21 mouse cellular contexts compared by ENCODE assay signal in the genomic region with DNA sequence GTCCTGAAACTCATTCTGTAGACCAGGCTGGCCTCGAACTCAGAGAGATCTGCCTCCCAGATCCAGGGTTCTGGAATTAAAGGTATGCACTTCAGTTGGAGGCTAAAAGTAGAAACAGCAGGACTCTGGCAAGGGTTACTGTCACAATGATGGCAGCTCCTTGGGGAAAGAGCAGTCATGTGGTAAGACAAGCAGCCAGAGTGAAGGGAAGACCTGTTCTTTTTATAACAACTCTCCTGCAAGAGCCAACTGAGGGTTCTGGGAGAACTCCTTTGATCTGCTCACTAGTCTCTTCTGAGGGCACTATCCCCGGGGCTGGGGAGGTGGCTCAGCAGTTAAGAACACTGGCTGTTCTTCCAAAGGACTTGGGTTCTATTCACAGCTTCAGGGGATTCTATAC.
DNase-seq lines count a peak whose midpoint lies in the region; ATAC-seq lines count a peak whose summit lies in the region.
"Had no signal": no experiment of that assay in that cellular context is flagged by ENCODE, and none has a peak within 500 bp of the region (broad histone marks: within the 10 kb centered on the region; RNA-seq: fewer than 3 reads in every experiment).

No protein-coding gene starts in this region.

- H3K27me3 ChIP-seq in heart, embryonic 11.5 days (ENCODE audit: control insufficient read depth, insufficient read depth, low read length): peaks cover under 1% of the 10 kb centered on the region
- peaks cover 7% of the 10 kb centered on the region; the same call in 1 of the 2 replicates for H3K27me3 ChIP-seq in neural tube, embryonic 15.5 days (replicated peaks)

- no peak overlapping the region for H3K4me3 ChIP-seq in heart, embryonic 11.5 days (ENCODE audit: low read depth, low read length)
- H3K4me3 ChIP-seq in neural tube, embryonic 15.5 days (replicated peaks): no peak overlapping the region
- H3K4me3 ChIP-seq: embryonic facial prominence, embryonic 13.5 days; forebrain, embryonic 13.5 days; heart, embryonic 15.5 days; hindbrain, embryonic 12.5 days had no signal

- no peak overlapping the region for H3K27ac ChIP-seq in heart, embryonic 11.5 days (ENCODE audit: low read depth, low read length)
- no peak overlapping the region for H3K27ac ChIP-seq in neural tube, embryonic 15.5 days (replicated peaks)
- H3K27ac ChIP-seq: embryonic facial prominence, embryonic 13.5 days; forebrain, embryonic 13.5 days; heart, embryonic 15.5 days; hindbrain, embryonic 12.5 days had no signal

- WGBS in heart, embryonic 11.5 days (ENCODE audit: insufficient replicate concordance): 36% methylated on average over 2 of the region's 2 CpGs
- 37% methylated on average over 2 of the region's 2 CpGs for WGBS in neural tube, embryonic 15.5 days

- H3K4me2 ChIP-seq in heart, embryonic 11.5 days: no peak overlapping the region
- H3K4me2 ChIP-seq in neural tube, embryonic 15.5 days: no peak overlapping the region
- H3K4me2 ChIP-seq: embryonic facial prominence, embryonic 13.5 days; forebrain, embryonic 13.5 days; heart, embryonic 15.5 days; hindbrain, embryonic 12.5 days had no signal

- H3K36me3 ChIP-seq in heart, embryonic 11.5 days (ENCODE audit: control insufficient read depth, insufficient read depth, low read length): no peaks in the 10 kb centered on the region
- H3K36me3 ChIP-seq in neural tube, embryonic 15.5 days: no peaks in the 10 kb centered on the region
- H3K36me3 ChIP-seq: embryonic facial prominence, embryonic 13.5 days; heart, embryonic 15.5 days; hindbrain, embryonic 12.5 days had no signal

- H3K9ac ChIP-seq in heart, embryonic 11.5 days (ENCODE audit: low read depth, low read length): no peak overlapping the region
- no peak overlapping the region for H3K9ac ChIP-seq in neural tube, embryonic 15.5 days (replicated peaks)
- H3K9ac ChIP-seq: embryonic facial prominence, embryonic 13.5 days; forebrain, embryonic 13.5 days; heart, embryonic 15.5 days; hindbrain, embryonic 12.5 days had no signal

- ATAC-seq in heart, embryonic 11.5 days (replicated peaks; ENCODE audit: insufficient number of reproducible peaks, low FRiP score, low TSS enrichment): no peak
- ATAC-seq in neural tube, embryonic 15.5 days (ENCODE audit: low FRiP score): no peak
- ATAC-seq: activated CD4-positive, CD25-positive, alpha-beta regulatory T cell, adult 4 months; forebrain, embryonic 13.5 days; hindbrain, embryonic 16.5 days; inflammation-experienced regulatory T-cells, adult 6 months; Patski had no signal

- peak; percentile 95 for DNase-seq in heart, adult 11 months
- no peak for DNase-seq in heart, postnatal 4 days
- DNase-seq in heart, adult 9 months (ENCODE audit: low spot score in 2 of 2): peak; percentile 58 to 59
- DNase-seq in neural tube, embryonic 10.5 days (ENCODE audit: extremely low spot score, low spot score): peak; percentile 11
- DNase-seq: adrenal gland, adult 2 months; adrenal gland, postnatal 25 days; cerebellum, adult 18-20 months; cerebellum, adult 9-11 months; cerebellum, postnatal 36 days; gastrocnemius, postnatal 10 days; kidney, adult 18-20 months had no signal

- no peaks in the 10 kb centered on the region for H3K4me1 ChIP-seq in heart, embryonic 11.5 days (ENCODE audit: control insufficient read depth, insufficient read depth, low read length)
- peaks cover under 1% of the 10 kb centered on the region; the same call in 1 of the 2 replicates for H3K4me1 ChIP-seq in neural tube, embryonic 15.5 days
- H3K4me1 ChIP-seq: embryonic facial prominence, embryonic 13.5 days; forebrain, embryonic 13.5 days; hindbrain, embryonic 12.5 days had no signal

- no peaks in the 10 kb centered on the region for H3K9me3 ChIP-seq in heart, embryonic 11.5 days (replicated peaks; ENCODE audit: control insufficient read depth, low read length)
- H3K9me3 ChIP-seq in neural tube, embryonic 15.5 days (replicated peaks): no peaks in the 10 kb centered on the region
- H3K9me3 ChIP-seq: embryonic facial prominence, embryonic 13.5 days; forebrain, embryonic 13.5 days; heart, embryonic 15.5 days; hindbrain, embryonic 12.5 days had no signal
